Mouse (Mus musculus): Measurements from ENCODE around the gene Smpdl3a.

The Smpdl3a gene

GRCm38 (mm10) chr10:57819209-57819608 is 25.1 kb downstream of the Smpdl3a start:
- no peak for DNase-seq (ENCODE audit: low read depth in 1 of 2, low spot score in 2 of 2)

GRCm38 (mm10) chr10:57822473-57822872 is 28.3 kb downstream of the Smpdl3a start:
- no peak for DNase-seq (ENCODE audit: low read depth in 1 of 2, low spot score in 2 of 2)

- no peak for DNase-seq (ENCODE audit: low read depth in 1 of 2, low spot score in 2 of 2)
Observed at GRCm38 (mm10) chr10:57828649-57829048, 34.5 kb downstream of the Smpdl3a start.

- DNase-seq (ENCODE audit: low read depth in 1 of 2, low spot score in 2 of 2), result no peak
Observed at GRCm38 (mm10) chr10:57829621-57830020, 35.5 kb downstream of the Smpdl3a start.

- DNase-seq (ENCODE audit: low read depth in 1 of 2, low spot score in 2 of 2), result peak in 1 of 2 experiments; percentile 1
Observed at GRCm38 (mm10) chr10:57835094-57835493, 41.0 kb downstream of the Smpdl3a start.

GRCm38 (mm10) chr10:57835982-57836381 is 41.8 kb downstream of the Smpdl3a start:
- no peak for DNase-seq (ENCODE audit: low read depth in 1 of 2, low spot score in 2 of 2)

GRCm38 (mm10) chr10:57841638-57842509 is 47.7 kb downstream of the Smpdl3a start:
- peak in 1 of 2 experiments; percentile 14 for DNase-seq (ENCODE audit: low read depth in 1 of 2, low spot score in 2 of 2)

GRCm38 (mm10) chr10:57847916-57848682 is 54.0 kb downstream of the Smpdl3a start:
- DNase-seq (ENCODE audit: low read depth in 1 of 2, low spot score in 2 of 2), result no peak

Data from monocyte, adult 2 months (primary cell).